Mouse (Mus musculus) midbrain, embryonic 10.5 days (tissue): Measurements from ENCODE around the gene Nuak1. TPM values are rescaled to one million over a fixed set of nuclear protein-coding genes. Genes with fewer than 3 reads are reported as not detected.

ENCODE experiments used
- DNase-seq: peaks from one replicate; pipeline ENCODE4 v3.0.0-alpha.2; 2017; ENCODE audit warnings: low spot score
- H3K27ac ChIP-seq: fragments of 300-500 bp; sonication (generic); replicated peaks from 2 replicates; pipeline ENCODE4 v1.5.1; 2016; ENCODE audit warnings: mild to moderate bottlenecking
- H3K27me3 ChIP-seq: fragments of 300-500 bp; sonication (generic); 2 replicates; pipeline ENCODE4 v1.6.1; 2016; ENCODE audit warnings: low read depth, mild to moderate bottlenecking; ENCODE audit not compliant: poor library complexity, severe bottlenecking
- H3K36me3 ChIP-seq: fragments of 300-500 bp; sonication (generic); 2 replicates; pipeline ENCODE4 v1.6.1; 2016; ENCODE audit warnings: mild to moderate bottlenecking, moderate library complexity
- H3K4me1 ChIP-seq: fragments of 300-500 bp; sonication (generic); 2 replicates; pipeline ENCODE4 v1.6.1; 2016
- H3K4me3 ChIP-seq: fragments of 300-500 bp; sonication (generic); 2 replicates; pipeline ENCODE4 v1.5.1; 2016; ENCODE audit warnings: mild to moderate bottlenecking, moderate library complexity
- H3K9me3 ChIP-seq: fragments of 300-500 bp; sonication (generic); replicated peaks from 2 replicates; pipeline ENCODE4 v1.6.1; 2016; ENCODE audit warnings: mild to moderate bottlenecking
- WGBS: fragments of 180-500 bp; shearing (Covaris S2); methylation state at CpG from one replicate; pipeline ENCODE4 v1.1.7; 2016; 5-methylcytosine and 5-hydroxymethylcytosine counted together
- polyA plus RNA-seq: library from polyadenylated mRNA; unstranded; fragments of >200 nt; fragmentation: Nextera tagmentation; extraction: Ambion mirVana; gene quantifications from 2 replicates; pipeline ENCODE4 v1.2.1, GENCODE M21; 2016

The Nuak1 gene
- polyA plus RNA-seq, 1 experiment from 2014 or later, result 4.0 TPM

- DNase-seq, result no peak
- H3K27me3 ChIP-seq, result no peaks in the 10 kb centered on the region
- H3K4me1 ChIP-seq, result peaks cover 56% of the 10 kb centered on the region
- H3K9me3 ChIP-seq, result no peaks in the 10 kb centered on the region
- 93% methylated on average over 8 of the region's 8 CpGs for WGBS
- H3K27ac ChIP-seq, result no peak overlapping the region
- H3K4me3 ChIP-seq, result no peak overlapping the region
- peaks cover 56% of the 10 kb centered on the region for H3K36me3 ChIP-seq
Measured at GRCm38 (mm10) chr10:84395885-84396659, 44.3 kb downstream of the Nuak1 start.

DNA sequence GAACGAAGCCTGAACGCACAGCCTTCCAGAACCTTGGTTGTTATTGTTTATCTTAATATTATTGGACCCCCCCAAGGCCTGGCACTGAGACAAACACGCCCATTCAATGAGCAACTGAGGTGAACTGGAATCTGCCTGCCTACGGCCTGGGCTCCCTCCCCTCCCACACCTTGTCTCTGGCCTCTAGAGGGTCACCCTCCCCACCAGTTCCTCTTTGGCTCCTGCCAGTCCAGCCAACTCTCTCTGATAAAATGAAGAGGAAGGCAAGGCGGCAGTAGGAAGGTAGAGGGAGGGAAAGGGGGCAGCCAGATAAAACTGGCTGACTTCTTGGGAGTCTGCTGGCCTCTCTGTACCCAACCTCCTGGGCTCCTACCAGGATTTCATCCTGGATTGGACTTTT lies 45.1 kb downstream of the Nuak1 start:
- WGBS, result 84% methylated on average over 5 of the region's 5 CpGs
- peaks cover 65% of the 10 kb centered on the region for H3K36me3 ChIP-seq
- H3K9me3 ChIP-seq, result no peaks in the 10 kb centered on the region
- peaks cover 55% of the 10 kb centered on the region for H3K4me1 ChIP-seq
- no peak for DNase-seq
- no peak overlapping the region for H3K27ac ChIP-seq
- no peak overlapping the region for H3K4me3 ChIP-seq
- H3K27me3 ChIP-seq, result no peaks in the 10 kb centered on the region

- 85% methylated on average over 12 of the region's 12 CpGs for WGBS
- H3K4me3 ChIP-seq, result no peak overlapping the region
- DNase-seq, result no peak
- peaks cover 67% of the 10 kb centered on the region for H3K36me3 ChIP-seq
- no peak overlapping the region for H3K27ac ChIP-seq
- no peaks in the 10 kb centered on the region for H3K27me3 ChIP-seq
- peaks cover 65% of the 10 kb centered on the region for H3K4me1 ChIP-seq
- H3K9me3 ChIP-seq, result no peaks in the 10 kb centered on the region
Measured at GRCm38 (mm10) chr10:84393881-84394280, 46.5 kb downstream of the Nuak1 start.

DNA sequence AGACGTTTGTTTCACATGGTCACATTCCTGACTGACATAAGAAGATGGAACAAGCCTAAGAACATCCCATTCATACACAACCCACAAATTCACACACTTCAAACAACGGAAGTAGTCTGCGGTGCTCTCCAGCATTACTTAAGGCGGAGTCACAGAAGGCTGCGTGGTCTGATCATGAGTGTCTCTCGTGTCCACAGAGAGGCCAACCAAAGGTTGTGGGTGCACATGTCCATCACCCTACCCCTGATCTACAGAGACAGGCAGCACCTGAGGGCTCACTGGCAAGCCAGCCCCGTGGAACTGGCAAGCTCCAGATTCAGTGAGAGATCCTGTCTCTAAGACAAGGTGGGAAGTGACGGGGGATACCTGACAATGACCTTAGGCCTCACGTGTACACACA lies 47.0 kb downstream of the Nuak1 start:
- Histone ChIP-seq H3K4me1 (peaks cover 70% of the 10 kb centered on the region), H3K4me3 (no peak overlapping the region), H3K27me3 (no peaks in the 10 kb centered on the region), H3K27ac (no peak overlapping the region), H3K36me3 (peaks cover 68% of the 10 kb centered on the region), H3K9me3 (no peaks in the 10 kb centered on the region)
- 86% methylated on average over 9 of the region's 9 CpGs for WGBS
- DNase-seq, result no peak

- Histone ChIP-seq H3K4me1 (peaks cover 77% of the 10 kb centered on the region), H3K9me3 (no peaks in the 10 kb centered on the region), H3K27ac (peak overlapping the region; percentile 63), H3K27me3 (no peaks in the 10 kb centered on the region), H3K4me3 (no peak overlapping the region), H3K36me3 (peaks cover 66% of the 10 kb centered on the region)
- WGBS, result 47% methylated on average over 3 of the region's 3 CpGs
- no peak for DNase-seq
Measured at GRCm38 (mm10) chr10:84392723-84393081, 47.7 kb downstream of the Nuak1 start.

DNA sequence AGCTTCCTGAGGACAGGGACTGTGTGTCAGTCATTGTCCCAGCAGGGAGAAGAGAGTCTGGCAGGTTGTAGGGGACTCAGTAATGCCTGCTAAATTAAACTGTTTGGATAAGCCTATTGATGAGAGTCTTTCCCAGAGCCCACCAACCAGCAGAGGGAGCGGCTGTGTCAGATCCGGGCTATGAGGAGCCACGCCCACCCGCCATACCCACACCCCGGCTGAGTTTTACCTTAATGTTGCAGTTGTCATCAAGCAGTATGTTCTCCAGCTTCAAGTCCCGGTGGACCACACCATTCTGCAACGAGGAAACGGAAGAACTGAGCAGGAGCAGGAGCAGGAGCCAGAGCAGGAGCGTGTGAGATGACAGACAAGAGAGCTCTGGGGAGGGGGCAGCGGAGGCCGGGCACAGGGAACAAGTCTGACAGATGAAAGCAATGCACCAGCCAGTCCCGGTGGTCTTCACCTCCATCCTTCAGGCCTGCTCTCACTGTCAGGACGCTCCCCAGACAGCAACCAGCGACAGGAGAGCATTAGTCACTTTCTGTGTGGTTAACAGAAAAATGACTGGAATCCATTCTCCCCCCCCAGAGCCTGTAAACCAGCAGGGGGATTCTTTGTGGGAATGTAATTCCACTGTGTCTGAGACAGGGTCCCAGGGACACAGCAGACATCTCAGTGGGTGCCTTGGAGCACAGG lies 48.2 kb downstream of the Nuak1 start:
- Histone ChIP-seq H3K27ac (peak overlapping the region; percentile 63), H3K4me1 (peaks cover 82% of the 10 kb centered on the region), H3K27me3 (no peaks in the 10 kb centered on the region), H3K4me3 (no peak overlapping the region), H3K36me3 (peaks cover 71% of the 10 kb centered on the region), H3K9me3 (no peaks in the 10 kb centered on the region)
- peak; percentile 41 for DNase-seq
- WGBS, result 29% methylated on average over 14 of the region's 14 CpGs

DNA sequence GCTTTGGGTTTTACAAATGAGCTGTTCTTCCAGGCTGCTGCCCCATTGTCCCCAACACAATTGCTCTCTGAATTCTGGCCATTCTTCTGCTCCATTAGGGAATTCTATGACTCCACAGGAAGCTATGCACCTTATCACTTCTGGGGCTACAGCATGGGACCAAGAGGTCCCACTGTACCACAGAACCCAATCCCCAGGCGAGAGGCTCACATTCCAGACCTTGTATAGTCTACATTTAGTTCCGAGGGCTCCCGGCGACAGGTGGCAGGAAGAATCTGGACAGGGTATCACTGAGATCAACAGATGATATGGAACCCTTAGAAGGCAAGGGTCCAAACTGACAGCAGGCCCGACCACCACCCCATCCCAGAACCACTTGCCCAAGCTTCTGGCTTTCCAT lies 50.7 kb downstream of the Nuak1 start:
- H3K27me3 ChIP-seq, result no peaks in the 10 kb centered on the region
- WGBS, result 68% methylated on average over 5 of the region's 5 CpGs
- H3K4me3 ChIP-seq, result no peak overlapping the region
- DNase-seq, result no peak
- H3K4me1 ChIP-seq, result peaks cover 93% of the 10 kb centered on the region
- peak overlapping the region; percentile 20; the same call in 1 of the 2 replicates for H3K27ac ChIP-seq
- peaks cover 94% of the 10 kb centered on the region for H3K36me3 ChIP-seq
- no peaks in the 10 kb centered on the region for H3K9me3 ChIP-seq

DNA sequence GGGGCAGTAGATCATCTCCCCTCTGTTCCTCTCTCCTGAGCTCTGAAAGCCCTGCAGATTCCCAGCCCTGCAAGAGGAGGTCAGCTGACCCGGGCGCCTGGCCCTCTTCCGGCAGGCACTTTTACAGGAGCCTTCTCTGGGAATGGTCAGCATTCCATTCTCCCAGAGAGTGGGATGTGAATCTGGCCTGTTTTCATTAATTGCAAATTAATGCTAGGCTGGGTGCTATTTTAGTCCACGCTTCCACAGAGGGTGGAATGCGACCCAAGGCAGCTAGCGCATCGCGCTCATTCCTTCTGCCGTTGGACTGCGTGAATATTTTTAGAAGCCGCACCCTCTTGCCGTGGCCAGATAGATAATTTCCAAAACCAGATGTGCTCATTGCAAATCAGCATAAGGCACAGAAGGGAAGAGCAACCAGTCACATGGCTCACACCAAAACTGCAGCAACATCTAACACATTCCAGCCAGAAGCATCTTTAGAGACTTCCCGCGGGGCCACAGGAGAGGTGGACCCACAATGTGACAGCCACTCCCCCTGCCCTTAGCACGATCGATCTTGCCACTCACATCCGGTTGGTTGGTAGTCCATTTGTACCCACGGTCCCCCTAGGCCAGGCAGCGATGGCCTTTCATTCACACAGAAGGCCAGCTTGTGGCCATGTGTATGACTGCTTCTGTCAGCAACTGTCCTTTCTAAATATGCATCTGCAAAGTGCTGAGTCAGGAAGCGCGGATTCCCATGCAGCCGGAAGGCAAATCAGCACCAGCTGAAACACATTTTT lies 51.8 kb downstream of the Nuak1 start:
- Histone ChIP-seq H3K9me3 (no peaks in the 10 kb centered on the region), H3K27ac (peak overlapping the region; percentile 63), H3K4me3 (no peak overlapping the region), H3K4me1 (peaks cover 93% of the 10 kb centered on the region), H3K36me3 (peaks cover 83% of the 10 kb centered on the region), H3K27me3 (no peaks in the 10 kb centered on the region)
- no peak for DNase-seq
- WGBS, result 67% methylated on average over 22 of the region's 22 CpGs

- Histone ChIP-seq H3K9me3 (no peaks in the 10 kb centered on the region), H3K4me3 (no peak overlapping the region), H3K27me3 (no peaks in the 10 kb centered on the region), H3K4me1 (peaks cover 93% of the 10 kb centered on the region), H3K36me3 (peaks cover 71% of the 10 kb centered on the region), H3K27ac (peak overlapping the region; percentile 65)
- DNase-seq, result no peak
- WGBS, result 66% methylated on average over 4 of the region's 4 CpGs
Measured at GRCm38 (mm10) chr10:84387338-84387737, 53.1 kb downstream of the Nuak1 start.

DNA sequence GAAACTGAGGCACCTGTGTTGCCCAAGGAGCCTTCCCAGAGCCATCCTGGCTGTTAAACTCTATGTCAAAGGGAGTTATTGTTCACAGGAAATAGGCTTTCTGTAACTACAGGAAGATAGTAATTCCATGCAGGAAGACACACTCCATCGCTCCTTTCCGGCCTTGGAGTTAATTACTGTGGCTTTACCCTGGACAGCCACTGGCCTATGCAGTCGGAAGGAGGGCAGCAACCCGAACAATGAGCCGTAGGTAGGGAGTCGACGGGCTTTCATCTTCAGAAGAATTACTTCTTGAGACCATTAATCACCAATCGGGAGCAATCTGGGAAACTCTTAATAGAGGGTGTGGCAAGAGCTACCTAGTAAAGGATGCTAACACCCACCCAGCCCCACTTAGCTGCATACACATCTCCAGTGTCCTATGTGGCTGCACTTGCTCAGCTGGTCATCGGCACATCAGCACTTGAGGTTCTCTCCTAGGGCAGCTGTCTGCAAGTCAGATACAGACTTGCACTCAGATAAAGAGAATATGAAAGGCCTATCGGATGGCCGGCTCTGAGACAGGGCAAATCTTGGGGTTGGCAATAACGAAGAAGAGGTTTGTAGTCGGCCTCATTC lies 53.7 kb downstream of the Nuak1 start:
- Histone ChIP-seq H3K4me1 (peaks cover 93% of the 10 kb centered on the region), H3K4me3 (no peak overlapping the region), H3K27me3 (no peaks in the 10 kb centered on the region), H3K9me3 (no peaks in the 10 kb centered on the region), H3K27ac (peak overlapping the region; percentile 65), H3K36me3 (peaks cover 67% of the 10 kb centered on the region)
- 83% methylated on average over 13 of the region's 13 CpGs for WGBS
- DNase-seq, result no peak

DNA sequence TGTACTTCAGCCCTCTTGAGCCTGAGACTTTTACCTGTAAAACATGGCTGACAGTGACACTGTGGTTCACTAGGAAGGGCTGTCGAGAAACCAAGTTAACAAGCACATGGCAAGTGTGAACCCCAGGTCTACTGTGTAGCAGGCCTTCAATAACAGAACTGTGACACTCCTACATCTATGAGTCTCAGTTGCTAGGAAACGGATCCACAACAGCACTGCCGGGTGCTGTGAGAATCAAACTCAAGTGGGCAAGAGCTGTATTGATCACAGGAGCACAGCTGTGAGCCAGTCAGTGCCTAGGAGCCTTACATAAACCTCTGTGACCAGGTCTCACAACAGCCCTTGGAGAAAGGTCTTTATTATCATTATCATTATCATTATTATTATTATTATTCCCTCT lies 54.2 kb downstream of the Nuak1 start:
- Histone ChIP-seq H3K27ac (peak overlapping the region; percentile 46; the same call in 1 of the 2 replicates), H3K27me3 (no peaks in the 10 kb centered on the region), H3K4me1 (peaks cover 94% of the 10 kb centered on the region), H3K9me3 (no peaks in the 10 kb centered on the region), H3K4me3 (no peak overlapping the region), H3K36me3 (peaks cover 64% of the 10 kb centered on the region)
- WGBS, result 79% methylated on average over 3 of the region's 3 CpGs
- DNase-seq, result no peak

DNA sequence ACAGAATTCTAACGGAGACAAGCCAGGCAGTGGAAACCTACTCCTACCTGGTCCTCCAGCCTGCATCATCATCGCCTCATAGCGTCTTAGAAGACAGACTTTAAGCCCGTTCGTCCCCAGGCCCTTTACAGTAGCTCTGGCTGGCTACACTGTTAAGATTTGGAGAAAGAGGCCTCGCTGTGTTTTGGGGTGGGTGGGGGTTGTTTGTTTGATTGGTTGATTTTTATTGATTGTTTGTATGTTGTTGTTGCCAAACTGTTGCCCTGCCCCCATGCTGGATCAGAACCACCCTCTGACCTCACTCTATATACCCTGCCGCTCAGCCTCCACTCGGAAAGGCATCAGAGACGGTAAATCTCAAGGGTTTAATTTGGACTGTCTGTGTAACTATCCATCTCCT lies 55.6 kb downstream of the Nuak1 start:
- WGBS, result 92% methylated on average over 9 of the region's 9 CpGs
- H3K4me1 ChIP-seq, result peaks cover 82% of the 10 kb centered on the region
- no peak for DNase-seq
- H3K27me3 ChIP-seq, result no peaks in the 10 kb centered on the region
- peaks cover 61% of the 10 kb centered on the region for H3K36me3 ChIP-seq
- H3K27ac ChIP-seq, result peak overlapping the region; percentile 81; the same call in 1 of the 2 replicates
- no peak overlapping the region for H3K4me3 ChIP-seq
- H3K9me3 ChIP-seq, result no peaks in the 10 kb centered on the region
